Mouse (Mus musculus) embryonic facial prominence, embryonic 11.5 days (tissue): Measurements from ENCODE around the gene Tmem56. TPM values are rescaled to one million over a fixed set of nuclear protein-coding genes. Genes with fewer than 3 reads are reported as not detected.
A peak's percentile ranks its signal among the peaks of the same experiment; 100 is the strongest.

ENCODE experiments used
- ATAC-seq: fragments of 200-750 bp; cut with Nextera tagmentation; replicated peaks from 2 replicates; pipeline ENCODE4 v1.8.0; 2017; ENCODE audit warnings: low read depth; ENCODE audit not compliant: insufficient number of reproducible peaks, low FRiP score, low TSS enrichment
- DNase-seq: peaks from one replicate; pipeline ENCODE4 v3.0.0-alpha.2; 2015; ENCODE audit warnings: low spot score
- H3K27ac ChIP-seq: fragments of 300-500 bp; sonication (generic); replicated peaks from 2 replicates; pipeline ENCODE4 v1.5.1; 2014; ENCODE audit warnings: mild to moderate bottlenecking, low read depth, low read length, control low read depth
- H3K27me3 ChIP-seq: fragments of 300-500 bp; sonication (generic); 2 replicates; pipeline ENCODE4 v1.6.1; 2014; ENCODE audit warnings: mild to moderate bottlenecking, low read length, moderate library complexity, mixed read lengths; ENCODE audit not compliant: control insufficient read depth, insufficient read depth
- H3K36me3 ChIP-seq: fragments of 300-500 bp; sonication (generic); replicated peaks from 2 replicates; pipeline ENCODE4 v1.6.1; 2014; ENCODE audit warnings: low read depth, mild to moderate bottlenecking, low read length, moderate library complexity, mixed read lengths; ENCODE audit not compliant: control insufficient read depth, insufficient read depth
- H3K4me1 ChIP-seq: fragments of 300-500 bp; sonication (generic); 2 replicates; pipeline ENCODE4 v1.6.1; 2014; ENCODE audit warnings: low read length, mixed read lengths; ENCODE audit not compliant: control insufficient read depth, insufficient read depth
- H3K4me2 ChIP-seq: fragments of 300-500 bp; sonication (generic); 2 replicates; pipeline ENCODE4 v1.6.1; 2014; ENCODE audit warnings: low read depth, mild to moderate bottlenecking, control low read depth, low read length, moderate library complexity
- H3K4me3 ChIP-seq: fragments of 300-500 bp; sonication (generic); 2 replicates; pipeline ENCODE4 v1.5.1; 2014; ENCODE audit warnings: low read depth, low read length, control low read depth
- H3K9ac ChIP-seq: fragments of 300-500 bp; sonication (generic); replicated peaks from 2 replicates; pipeline ENCODE4 v1.6.1; 2014; ENCODE audit warnings: mild to moderate bottlenecking, control low read depth, low read length
- H3K9me3 ChIP-seq: fragments of 300-500 bp; sonication (generic); replicated peaks from 2 replicates; pipeline ENCODE4 v1.6.1; 2016; ENCODE audit warnings: mild to moderate bottlenecking, low read length, inconsistent platforms, mixed read lengths; ENCODE audit not compliant: control insufficient read depth
- WGBS: fragments of 180-500 bp; shearing (Covaris S2); extraction: QIAGEN DNeasy Blood & Tissue Kit; methylation state at CpG from one replicate; pipeline ENCODE4 v1.1.7; 2014; 5-methylcytosine and 5-hydroxymethylcytosine counted together
- polyA plus RNA-seq: library from polyadenylated mRNA; unstranded; fragments of >200 nt; fragmentation: Nextera tagmentation; extraction: Ambion mirVana; gene quantifications from 2 replicates; pipeline ENCODE4 v1.2.1, GENCODE M21; 2014

Gene Tmem56
- polyA plus RNA-seq, 1 experiment from 2014 or later: 0.90 TPM

- no peaks in the 10 kb centered on the region for H3K4me1 ChIP-seq
- no peak overlapping the region for H3K4me3 ChIP-seq
- H3K9ac ChIP-seq: no peak overlapping the region
- 81% methylated on average over 6 of the region's 6 CpGs for WGBS
- ATAC-seq (no peak), DNase-seq (no peak)
- no peaks in the 10 kb centered on the region for H3K9me3 ChIP-seq
- no peaks in the 10 kb centered on the region for H3K27me3 ChIP-seq
- no peaks in the 10 kb centered on the region for H3K36me3 ChIP-seq
- H3K4me2 ChIP-seq: no peak overlapping the region
- H3K27ac ChIP-seq: no peak overlapping the region
These were observed 65.9 kb downstream of the Tmem56 start for GRCm38 (mm10) chr3:121217011-121217410.

GRCm38 (mm10) chr3:121213501-121213900, 69.4 kb downstream of the Tmem56 start:
- Histone ChIP-seq H3K4me2 (no peak overlapping the region), H3K27me3 (no peaks in the 10 kb centered on the region), H3K27ac (no peak overlapping the region), H3K4me1 (no peaks in the 10 kb centered on the region), H3K4me3 (no peak overlapping the region), H3K9ac (no peak overlapping the region), H3K9me3 (no peaks in the 10 kb centered on the region), H3K36me3 (no peaks in the 10 kb centered on the region)
- DNase-seq (no peak), ATAC-seq (no peak)
- 75% methylated on average over 3 of the region's 3 CpGs for WGBS

- WGBS: 53% methylated on average over 1 of the region's 1 CpGs
- ATAC-seq: no peak
- H3K27ac ChIP-seq: no peak overlapping the region
These were observed 70.7 kb downstream of the Tmem56 start for GRCm38 (mm10) chr3:121212156-121212555.

GRCm38 (mm10) chr3:121208994-121209393, 73.9 kb downstream of the Tmem56 start:
- WGBS: 90% methylated on average over 5 of the region's 5 CpGs
- Histone ChIP-seq H3K4me3 (no peak overlapping the region), H3K4me1 (no peaks in the 10 kb centered on the region), H3K27me3 (no peaks in the 10 kb centered on the region), H3K27ac (no peak overlapping the region), H3K9me3 (no peaks in the 10 kb centered on the region), H3K9ac (no peak overlapping the region), H3K4me2 (no peak overlapping the region), H3K36me3 (no peaks in the 10 kb centered on the region)
- DNase-seq (no peak), ATAC-seq (no peak)

More at GRCm38 (mm10) chr3:121212156-121212555, 70.7 kb downstream of the Tmem56 start:
- Histone ChIP-seq H3K4me3 (no peak overlapping the region), H3K27me3 (no peaks in the 10 kb centered on the region), H3K4me2 (no peak overlapping the region), H3K9me3 (no peaks in the 10 kb centered on the region), H3K36me3 (no peaks in the 10 kb centered on the region), H3K4me1 (no peaks in the 10 kb centered on the region), H3K9ac (no peak overlapping the region)
- no peak for DNase-seq

GRCm38 (mm10) chr3:121206202-121206882, 76.6 kb downstream of the Tmem56 start:
- DNase-seq (peak; percentile 17), ATAC-seq (no peak)
- Histone ChIP-seq H3K4me1 (no peaks in the 10 kb centered on the region), H3K27me3 (no peaks in the 10 kb centered on the region), H3K4me3 (no peak overlapping the region), H3K9ac (no peak overlapping the region), H3K36me3 (no peaks in the 10 kb centered on the region), H3K9me3 (no peaks in the 10 kb centered on the region), H3K27ac (no peak overlapping the region), H3K4me2 (no peak overlapping the region)
- WGBS: 78% methylated on average over 19 of the region's 19 CpGs

- ATAC-seq (no peak), DNase-seq (no peak)
- Histone ChIP-seq H3K27ac (no peak overlapping the region), H3K4me1 (no peaks in the 10 kb centered on the region), H3K9ac (no peak overlapping the region), H3K36me3 (no peaks in the 10 kb centered on the region), H3K4me3 (no peak overlapping the region), H3K27me3 (no peaks in the 10 kb centered on the region), H3K9me3 (no peaks in the 10 kb centered on the region), H3K4me2 (no peak overlapping the region)
- 82% methylated on average over 2 of the region's 2 CpGs for WGBS
These were observed 80.3 kb downstream of the Tmem56 start for GRCm38 (mm10) chr3:121202638-121203037.

GRCm38 (mm10) chr3:121201012-121201747, 81.7 kb downstream of the Tmem56 start:
- no peak overlapping the region for H3K27ac ChIP-seq
- no peaks in the 10 kb centered on the region for H3K4me1 ChIP-seq
- no peaks in the 10 kb centered on the region for H3K27me3 ChIP-seq
- no peaks in the 10 kb centered on the region for H3K36me3 ChIP-seq
- DNase-seq: no peak
- 71% methylated on average over 11 of the region's 11 CpGs for WGBS
- H3K4me3 ChIP-seq: no peak overlapping the region
- H3K9me3 ChIP-seq: no peaks in the 10 kb centered on the region
- peak; percentile 39; the same call in 1 of the 2 replicates for ATAC-seq
- no peak overlapping the region for H3K4me2 ChIP-seq
- H3K9ac ChIP-seq: no peak overlapping the region

GRCm38 (mm10) chr3:121189199-121189598, 93.7 kb downstream of the Tmem56 start:
- no peak overlapping the region for H3K9ac ChIP-seq
- no peaks in the 10 kb centered on the region for H3K36me3 ChIP-seq
- H3K9me3 ChIP-seq: no peaks in the 10 kb centered on the region
- H3K27me3 ChIP-seq: no peaks in the 10 kb centered on the region
- H3K4me2 ChIP-seq: no peak overlapping the region
- WGBS: 89% methylated on average over 2 of the region's 2 CpGs
- H3K27ac ChIP-seq: no peak overlapping the region
- DNase-seq (no peak), ATAC-seq (no peak)
- no peaks in the 10 kb centered on the region for H3K4me1 ChIP-seq
- no peak overlapping the region for H3K4me3 ChIP-seq
